Mouse (Mus musculus) heart, embryonic 13.5 days (tissue): ENCODE measurements at regions not wholly inside any gene's neighbourhood (a gene's known extent, or its start where the extent isn't known, plus 50 kb on each side); places are given as distances from the start of the nearest gene placed in this dataset.

ENCODE experiments used
- ATAC-seq: fragments of 200-750 bp; cut with Nextera tagmentation; 2 replicates; pipeline ENCODE4 v1.8.0; 2017; ENCODE audit warnings: moderate TSS enrichment; ENCODE audit not compliant: insufficient number of reproducible peaks, low FRiP score, low TSS enrichment; ENCODE audit errors: extremely low read depth
- H3K27ac ChIP-seq: fragments of 300-500 bp; sonication (generic); replicated peaks from 2 replicates; pipeline ENCODE4 v1.5.1; 2015; ENCODE audit warnings: moderate library complexity, mild to moderate bottlenecking, inconsistent platforms
- H3K27me3 ChIP-seq: fragments of 300-500 bp; sonication (generic); replicated peaks from 2 replicates; pipeline ENCODE4 v1.6.1; 2015; ENCODE audit warnings: mild to moderate bottlenecking, inconsistent platforms
- H3K36me3 ChIP-seq: fragments of 300-500 bp; sonication (generic); 2 replicates; pipeline ENCODE4 v1.6.1; 2015; ENCODE audit warnings: mild to moderate bottlenecking, inconsistent platforms
- H3K4me1 ChIP-seq: fragments of 300-500 bp; sonication (generic); 2 replicates; pipeline ENCODE4 v1.6.1; 2015; ENCODE audit warnings: inconsistent platforms
- H3K4me2 ChIP-seq: fragments of 300-500 bp; sonication (generic); 2 replicates; pipeline ENCODE4 v1.6.1; 2015; ENCODE audit warnings: inconsistent platforms, mild to moderate bottlenecking, moderate library complexity
- H3K4me3 ChIP-seq: fragments of 300-500 bp; sonication (generic); 2 replicates; pipeline ENCODE4 v1.5.1; 2015; ENCODE audit warnings: moderate library complexity, mild to moderate bottlenecking, inconsistent platforms
- H3K9ac ChIP-seq: fragments of 300-500 bp; sonication (generic); 2 replicates; pipeline ENCODE4 v1.6.1; 2015; ENCODE audit warnings: inconsistent platforms, mild to moderate bottlenecking, moderate library complexity
- H3K9me3 ChIP-seq: fragments of 300-500 bp; sonication (generic); 2 replicates; pipeline ENCODE4 v1.6.1; 2016; ENCODE audit warnings: inconsistent platforms
- WGBS: fragments of 180-500 bp; shearing (Covaris S2); methylation state at CpG from one replicate; pipeline ENCODE4 v1.1.7; 2015; ENCODE audit warnings: mixed read lengths; 5-methylcytosine and 5-hydroxymethylcytosine counted together

DNA sequence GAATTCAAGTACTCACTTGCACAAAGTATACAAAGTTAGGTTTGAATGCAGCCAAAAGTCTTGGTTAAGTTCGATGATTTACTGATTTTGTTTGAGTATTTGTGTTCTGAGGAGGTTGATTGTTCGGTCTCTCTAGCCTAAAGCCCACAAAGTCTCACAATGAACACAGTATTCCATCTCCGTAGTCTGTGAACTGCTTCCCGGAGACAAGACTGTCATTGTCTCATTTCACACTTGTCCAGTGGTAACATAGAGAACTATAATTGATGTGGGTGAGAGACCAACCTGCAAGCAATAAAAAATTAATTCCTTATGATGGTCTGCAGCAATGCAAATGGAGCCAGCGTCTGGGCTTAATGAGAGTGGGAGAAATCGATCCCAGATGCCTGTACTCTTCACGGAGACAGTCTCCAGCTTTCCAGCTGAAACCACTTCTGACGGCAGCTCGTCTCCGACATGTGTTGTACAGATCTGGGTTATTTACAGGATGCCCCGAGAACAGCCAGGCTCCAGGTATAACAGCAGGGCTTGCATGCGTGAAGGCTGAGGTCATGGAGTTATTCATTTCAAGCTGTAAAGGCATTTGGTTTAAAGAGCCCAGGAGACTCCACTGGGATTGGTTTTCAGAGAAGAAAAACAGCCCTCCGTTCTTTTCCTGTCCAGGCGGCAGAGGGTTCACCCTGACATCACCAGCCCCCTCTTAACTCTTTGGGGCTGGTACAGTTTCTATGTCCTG, 75.2 kb downstream of the Asb13 start:
- H3K27me3 ChIP-seq = no peaks in the 10 kb centered on the region
- H3K4me3 ChIP-seq = peak overlapping the region; percentile 35
- H3K27ac ChIP-seq = peak overlapping the region; percentile 84
- H3K4me2 ChIP-seq = peak overlapping the region; percentile 63
- H3K36me3 ChIP-seq = no peaks in the 10 kb centered on the region
- H3K9me3 ChIP-seq = no peaks in the 10 kb centered on the region
- 21% methylated on average over 14 of the region's 14 CpGs for WGBS
- peaks cover 28% of the 10 kb centered on the region for H3K4me1 ChIP-seq
- peak overlapping the region; percentile 69 for H3K9ac ChIP-seq
- ATAC-seq = no peak; the same call in 1 of the 2 replicates
